Comparison of ENCODE assay signal across 15 mouse cellular contexts in the genomic region with DNA sequence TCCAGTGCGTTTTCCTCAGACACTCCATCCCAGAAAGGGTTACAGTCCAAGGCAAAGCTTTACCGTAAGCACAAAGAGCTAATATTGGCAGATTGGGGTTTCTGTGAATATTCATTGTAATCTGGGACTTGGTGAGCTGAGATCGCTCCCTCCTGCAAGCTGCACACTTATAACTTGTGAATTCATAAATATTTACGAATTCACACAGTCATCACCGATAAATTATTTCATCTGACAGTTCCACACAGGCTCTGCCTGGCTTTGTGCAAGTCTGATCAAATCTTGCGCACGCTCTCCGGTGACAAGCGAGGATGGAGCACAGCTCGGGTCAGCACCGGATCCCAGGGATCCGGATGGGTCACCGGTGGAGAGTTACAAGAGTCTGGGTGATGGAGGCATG. TPM values are rescaled to one million over a fixed set of nuclear protein-coding genes. Genes with fewer than 3 reads are reported as not detected.
DNase-seq lines count a peak whose midpoint lies in the region; ATAC-seq and TF ChIP-seq lines count a peak whose summit lies in the region.
"Had no signal": no experiment of that assay in that cellular context is flagged by ENCODE, and none has a peak within 500 bp of the region (broad histone marks: within the 10 kb centered on the region; RNA-seq: fewer than 3 reads in every experiment).

No protein-coding gene starts in this region.

- H3K4me3 ChIP-seq in hindbrain, embryonic 11.5 days (ENCODE audit: low read depth, low read length), result no peak overlapping the region
- no peak overlapping the region for H3K4me3 ChIP-seq in hindbrain, embryonic 10.5 days
- no peak overlapping the region for H3K4me3 ChIP-seq in forebrain, postnatal 0 days (ENCODE audit: low read depth, low read length)
- H3K4me3 ChIP-seq in intestine, embryonic 15.5 days (replicated peaks), result no peak overlapping the region
- no peak overlapping the region for H3K4me3 ChIP-seq in stomach, embryonic 14.5 days (ENCODE audit: low read depth, low read length)
- H3K4me3 ChIP-seq: limb, embryonic 12.5 days had no signal

- H3K27ac ChIP-seq in hindbrain, embryonic 11.5 days (ENCODE audit: low read depth, low read length), result peak overlapping the region; percentile 17; the same call in 1 of the 2 replicates
- H3K27ac ChIP-seq in hindbrain, embryonic 10.5 days, result no peak overlapping the region
- peak overlapping the region; percentile 85 for H3K27ac ChIP-seq in forebrain, postnatal 0 days (ENCODE audit: low read depth, low read length)
- 0 out of 2 replicates have a peak overlapping the region, but pooled peaks have one; percentile 44 for H3K27ac ChIP-seq in intestine, embryonic 15.5 days
- H3K27ac ChIP-seq in stomach, embryonic 14.5 days (ENCODE audit: low read length), result peak overlapping the region; percentile 84
- H3K27ac ChIP-seq: limb, embryonic 12.5 days; macrophage had no signal

- intact Hi-C loops in left cerebral cortex, postnatal 25 days (cut with DNase I), result no loop called here

- TF ChIP-seq CTCF in forebrain, postnatal 0 days (IDR thresholded peaks at IDR 0.05; ENCODE audit: low read depth), result no peak

- no peaks in the 10 kb centered on the region for H3K36me3 ChIP-seq in hindbrain, embryonic 11.5 days (ENCODE audit: control insufficient read depth, insufficient read depth, low read length)
- peaks cover 21% of the 10 kb centered on the region for H3K36me3 ChIP-seq in hindbrain, embryonic 10.5 days
- no peaks in the 10 kb centered on the region for H3K36me3 ChIP-seq in forebrain, postnatal 0 days (ENCODE audit: insufficient read depth)
- no peaks in the 10 kb centered on the region for H3K36me3 ChIP-seq in intestine, embryonic 15.5 days
- no peaks in the 10 kb centered on the region for H3K36me3 ChIP-seq in stomach, embryonic 14.5 days (ENCODE audit: control insufficient read depth, insufficient read depth, low read length)
- H3K36me3 ChIP-seq: limb, embryonic 12.5 days had no signal

- 0 out of 2 replicates have a peak overlapping the region, but pooled peaks have one; percentile 17 for H3K4me2 ChIP-seq in hindbrain, embryonic 11.5 days (replicated peaks; ENCODE audit: low read depth, low read length)
- no peak overlapping the region; the same call in 1 of the 2 replicates for H3K4me2 ChIP-seq in forebrain, postnatal 0 days (ENCODE audit: low read depth)
- H3K4me2 ChIP-seq in intestine, embryonic 15.5 days (replicated peaks), result no peak overlapping the region
- H3K4me2 ChIP-seq in stomach, embryonic 14.5 days (replicated peaks; ENCODE audit: low read depth, low read length), result no peak overlapping the region
- H3K4me2 ChIP-seq: limb, embryonic 12.5 days had no signal

- no peak overlapping the region for H3K9ac ChIP-seq in hindbrain, embryonic 11.5 days (ENCODE audit: low read depth, low read length)
- H3K9ac ChIP-seq in forebrain, postnatal 0 days, result peak overlapping the region; percentile 22; the same call in 1 of the 2 replicates
- no peak overlapping the region for H3K9ac ChIP-seq in intestine, embryonic 15.5 days
- no peak overlapping the region for H3K9ac ChIP-seq in stomach, embryonic 14.5 days (replicated peaks; ENCODE audit: low read depth, low read length)
- H3K9ac ChIP-seq: limb, embryonic 12.5 days; liver, postnatal 0 days had no signal

- peaks cover 9% of the 10 kb centered on the region for H3K4me1 ChIP-seq in hindbrain, embryonic 11.5 days (replicated peaks; ENCODE audit: control insufficient read depth, insufficient read depth, low read length)
- peaks cover 27% of the 10 kb centered on the region for H3K4me1 ChIP-seq in hindbrain, embryonic 10.5 days (replicated peaks)
- H3K4me1 ChIP-seq in forebrain, postnatal 0 days (ENCODE audit: insufficient read depth), result peaks cover 19% of the 10 kb centered on the region
- peaks cover 15% of the 10 kb centered on the region; the same call in 1 of the 2 replicates for H3K4me1 ChIP-seq in intestine, embryonic 15.5 days (replicated peaks)
- peaks cover 20% of the 10 kb centered on the region for H3K4me1 ChIP-seq in stomach, embryonic 14.5 days (ENCODE audit: control insufficient read depth, insufficient read depth, low read length)

- no peaks in the 10 kb centered on the region for H3K9me3 ChIP-seq in hindbrain, embryonic 11.5 days (ENCODE audit: control insufficient read depth, low read length)
- no peaks in the 10 kb centered on the region for H3K9me3 ChIP-seq in hindbrain, embryonic 10.5 days
- H3K9me3 ChIP-seq in forebrain, postnatal 0 days (ENCODE audit: low read length), result no peaks in the 10 kb centered on the region
- H3K9me3 ChIP-seq in intestine, embryonic 15.5 days, result no peaks in the 10 kb centered on the region
- H3K9me3 ChIP-seq in stomach, embryonic 14.5 days (ENCODE audit: control insufficient read depth, low read depth, low read length), result no peaks in the 10 kb centered on the region
- H3K9me3 ChIP-seq: limb, embryonic 12.5 days had no signal

- 84% methylated on average over 13 of the region's 13 CpGs for WGBS in hindbrain, embryonic 11.5 days
- 90% methylated on average over 13 of the region's 13 CpGs for WGBS in hindbrain, embryonic 10.5 days
- WGBS in forebrain, postnatal 0 days, result 31% methylated on average over 13 of the region's 13 CpGs
- 58% methylated on average over 13 of the region's 13 CpGs for WGBS in intestine, embryonic 15.5 days
- 43% methylated on average over 13 of the region's 13 CpGs for WGBS in stomach, embryonic 14.5 days

- DNase-seq in hindbrain, embryonic 11.5 days (ENCODE audit: low spot score), result no peak
- DNase-seq in hindbrain, embryonic 10.5 days (ENCODE audit: low spot score), result no peak
- DNase-seq in forebrain, postnatal 0 days, result peak; percentile 74
- no peak for DNase-seq in left cerebral cortex, postnatal 25 days (ENCODE audit: low spot score in 2 of 2)
- DNase-seq in thymus, postnatal 25 days, result no peak
- DNase-seq: cerebellum, adult 2 months; gastrocnemius, postnatal 36 days; kidney, postnatal 10 days; layer of hippocampus, postnatal 36 days; liver, postnatal 0 days; thymus, postnatal 36 days had no signal

- H3K27me3 ChIP-seq in hindbrain, embryonic 11.5 days (ENCODE audit: control insufficient read depth, insufficient read depth, low read length), result no peaks in the 10 kb centered on the region
- H3K27me3 ChIP-seq in hindbrain, embryonic 10.5 days (ENCODE audit: insufficient read depth, poor library complexity, severe bottlenecking), result peaks cover 5% of the 10 kb centered on the region
- H3K27me3 ChIP-seq in forebrain, postnatal 0 days (ENCODE audit: insufficient read depth, low read length), result no peaks in the 10 kb centered on the region
- no peaks in the 10 kb centered on the region for H3K27me3 ChIP-seq in intestine, embryonic 15.5 days (replicated peaks)
- no peaks in the 10 kb centered on the region for H3K27me3 ChIP-seq in stomach, embryonic 14.5 days (ENCODE audit: control insufficient read depth, insufficient read depth, low read length)

- no peak for ATAC-seq in hindbrain, embryonic 11.5 days (ENCODE audit: low FRiP score)
- ATAC-seq in forebrain, postnatal 0 days, result peak; percentile 73
- ATAC-seq in intestine, embryonic 15.5 days, result peak; percentile 8; the same call in 1 of the 2 replicates
- peak; percentile 35; the same call in 1 of the 2 replicates for ATAC-seq in stomach, embryonic 14.5 days (ENCODE audit: insufficient number of reproducible peaks, insufficient read depth, low FRiP score, low read depth)
- ATAC-seq: liver, postnatal 0 days had no signal

RNA-seq across cellular contexts. Expression of a gene that starts 16.4 kb away (rescaled TPM):
- not detected in 2 replicates for polyA plus RNA-seq in hindbrain, embryonic 11.5 days (2014; fragmentation: Nextera tagmentation; extraction: Ambion mirVana)
- polyA plus RNA-seq in hindbrain, embryonic 10.5 days (2016; fragmentation: Nextera tagmentation; extraction: Ambion mirVana), result not detected in 2 replicates
- not detected in 2 replicates for total RNA-seq in forebrain, postnatal 0 days (2014; rRNA removed)
- not detected in 2 replicates for polyA plus RNA-seq in forebrain, postnatal 0 days (2015; fragmentation: Nextera tagmentation; extraction: Ambion mirVana)
- not detected in 2 replicates for polyA plus RNA-seq in intestine, embryonic 15.5 days (2015; fragmentation: Nextera tagmentation; extraction: Ambion mirVana)
- polyA plus RNA-seq in stomach, embryonic 14.5 days (2014; fragmentation: Nextera tagmentation; extraction: Ambion mirVana), result not detected in 2 replicates
- not detected for total RNA-seq in left cerebral cortex, postnatal 25 days (2021)
- total RNA-seq: gastrocnemius, postnatal 36 days; layer of hippocampus, postnatal 36 days had no signal
- polyA plus RNA-seq: cerebellum, adult 2 months; limb, embryonic 12.5 days; liver, postnatal 0 days; macrophage had no signal
